Mouse (Mus musculus) stomach, embryonic 15.5 days (tissue): Measurements from ENCODE around the gene Gm17657. TPM values are rescaled to one million over a fixed set of nuclear protein-coding genes. Genes with fewer than 3 reads are reported as not detected.
"Not testable (repeated sequence)": the region's sequence is repeated elsewhere in the genome, so short reads cannot be mapped to it uniquely, and the experiment has no call there.

ENCODE experiments used
- ATAC-seq: fragments of 200-750 bp; cut with Nextera tagmentation; 2 replicates; pipeline ENCODE4 v1.8.0; 2017; ENCODE audit warnings: low read depth, moderate number of reproducible peaks, moderate TSS enrichment; ENCODE audit not compliant: insufficient read depth, low FRiP score
- H3K27ac ChIP-seq: fragments of 300-500 bp; sonication (generic); 2 replicates; pipeline ENCODE4 v1.5.1; 2015; ENCODE audit warnings: mild to moderate bottlenecking, inconsistent platforms
- H3K27me3 ChIP-seq: fragments of 300-500 bp; sonication (generic); replicated peaks from 2 replicates; pipeline ENCODE4 v1.6.1; 2015; ENCODE audit warnings: inconsistent platforms
- H3K36me3 ChIP-seq: fragments of 300-500 bp; sonication (generic); 2 replicates; pipeline ENCODE4 v1.6.1; 2015; ENCODE audit warnings: inconsistent platforms
- H3K4me1 ChIP-seq: fragments of 300-500 bp; sonication (generic); 2 replicates; pipeline ENCODE4 v1.6.1; 2015; ENCODE audit warnings: inconsistent platforms
- H3K4me2 ChIP-seq: fragments of 300-500 bp; sonication (generic); 2 replicates; pipeline ENCODE4 v1.6.1; 2015; ENCODE audit warnings: mild to moderate bottlenecking, inconsistent platforms
- H3K4me3 ChIP-seq: fragments of 300-500 bp; sonication (generic); replicated peaks from 2 replicates; pipeline ENCODE4 v1.5.1; 2015; ENCODE audit warnings: inconsistent platforms
- H3K9ac ChIP-seq: fragments of 300-500 bp; sonication (generic); 2 replicates; pipeline ENCODE4 v1.6.1; 2015; ENCODE audit warnings: inconsistent platforms
- H3K9me3 ChIP-seq: fragments of 300-500 bp; sonication (generic); 2 replicates; pipeline ENCODE4 v1.6.1; 2016; ENCODE audit warnings: inconsistent platforms
- WGBS: fragments of 180-500 bp; shearing (Covaris S2); methylation state at CpG from one replicate; pipeline ENCODE4 v1.1.7; 2015; 5-methylcytosine and 5-hydroxymethylcytosine counted together
- polyA plus RNA-seq: library from polyadenylated mRNA; unstranded; fragments of >200 nt; fragmentation: Nextera tagmentation; extraction: Ambion mirVana; gene quantifications from 2 replicates; pipeline ENCODE4 v1.2.1, GENCODE M21; 2015

The Gm17657 gene
- polyA plus RNA-seq, 1 experiment from 2014 or later = not detected

- H3K4me1 ChIP-seq = peaks cover 11% of the 10 kb centered on the region; the same call in 1 of the 2 replicates
- not testable (repeated sequence) for H3K4me2 ChIP-seq, H3K27ac ChIP-seq, H3K9ac ChIP-seq, H3K36me3 ChIP-seq, H3K9me3 ChIP-seq, H3K27me3 ChIP-seq, ATAC-seq, H3K4me3 ChIP-seq
- WGBS = 80% methylated on average over 2 of the region's 2 CpGs
These were observed 50.5 kb downstream of the Gm17657 start for GRCm38 (mm10) chr17:29498952-29499351.

- H3K9ac ChIP-seq = no peak overlapping the region
- H3K4me2 ChIP-seq = no peak overlapping the region
- WGBS = 39% methylated on average over 4 of the region's 4 CpGs
- no peaks in the 10 kb centered on the region for H3K27me3 ChIP-seq
- H3K4me1 ChIP-seq = peaks cover 8% of the 10 kb centered on the region; the same call in 1 of the 2 replicates
- H3K27ac ChIP-seq = no peak overlapping the region
- H3K9me3 ChIP-seq = no peaks in the 10 kb centered on the region
- peaks cover 14% of the 10 kb centered on the region for H3K36me3 ChIP-seq
- no peak for ATAC-seq
- no peak overlapping the region for H3K4me3 ChIP-seq
These were observed 51.4 kb downstream of the Gm17657 start for GRCm38 (mm10) chr17:29498028-29498427.

- not testable (repeated sequence) for H3K4me3 ChIP-seq, ATAC-seq
- WGBS = 79% methylated on average over 1 of the region's 1 CpGs
These were observed 52.0 kb downstream of the Gm17657 start for GRCm38 (mm10) chr17:29497481-29497880.

GRCm38 (mm10) chr17:29497071-29497354, 52.4 kb downstream of the Gm17657 start:
- WGBS = 85% methylated on average over 3 of the region's 3 CpGs
- Histone ChIP-seq H3K27me3 (no peaks in the 10 kb centered on the region), H3K4me2 (no peak overlapping the region), H3K9ac (no peak overlapping the region), H3K9me3 (no peaks in the 10 kb centered on the region), H3K36me3 (peaks cover 14% of the 10 kb centered on the region), H3K27ac (no peak overlapping the region), H3K4me3 (no peak overlapping the region), H3K4me1 (peaks cover 7% of the 10 kb centered on the region; the same call in 1 of the 2 replicates)
- no peak for ATAC-seq

More at GRCm38 (mm10) chr17:29497481-29497880, 52.0 kb downstream of the Gm17657 start:
- not testable (repeated sequence) for H3K27ac ChIP-seq, H3K27me3 ChIP-seq, H3K9me3 ChIP-seq, H3K4me1 ChIP-seq, H3K9ac ChIP-seq, H3K4me2 ChIP-seq
- H3K36me3 ChIP-seq = peaks cover 14% of the 10 kb centered on the region

GRCm38 (mm10) chr17:29496211-29497070, 53.0 kb downstream of the Gm17657 start:
- H3K36me3 ChIP-seq = peaks cover 14% of the 10 kb centered on the region
- H3K27me3 ChIP-seq = no peaks in the 10 kb centered on the region
- peaks cover 7% of the 10 kb centered on the region; the same call in 1 of the 2 replicates for H3K4me1 ChIP-seq
- no peak for ATAC-seq
- no peak overlapping the region for H3K27ac ChIP-seq
- no peaks in the 10 kb centered on the region for H3K9me3 ChIP-seq
- 74% methylated on average over 6 of the region's 6 CpGs for WGBS
- H3K4me2 ChIP-seq = no peak overlapping the region
- no peak overlapping the region for H3K9ac ChIP-seq
- H3K4me3 ChIP-seq = no peak overlapping the region

GRCm38 (mm10) chr17:29494732-29495076, 54.7 kb downstream of the Gm17657 start:
- no peak for ATAC-seq
- 74% methylated on average over 7 of the region's 8 CpGs for WGBS
- Histone ChIP-seq H3K27ac (no peak overlapping the region), H3K4me1 (peaks cover 7% of the 10 kb centered on the region; the same call in 1 of the 2 replicates), H3K27me3 (no peaks in the 10 kb centered on the region), H3K9me3 (no peaks in the 10 kb centered on the region), H3K9ac (no peak overlapping the region), H3K36me3 (peaks cover 14% of the 10 kb centered on the region), H3K4me3 (no peak overlapping the region), H3K4me2 (no peak overlapping the region)

- Histone ChIP-seq H3K4me3 (no peak overlapping the region), H3K27me3 (no peaks in the 10 kb centered on the region), H3K4me2 (0 out of 2 replicates have a peak overlapping the region, but pooled peaks have one; percentile 93), H3K9ac (no peak overlapping the region), H3K9me3 (no peaks in the 10 kb centered on the region), H3K4me1 (peaks cover 7% of the 10 kb centered on the region; the same call in 1 of the 2 replicates), H3K36me3 (peaks cover 14% of the 10 kb centered on the region), H3K27ac (no peak overlapping the region)
- ATAC-seq = no peak
- WGBS = 71% methylated on average over 10 of the region's 10 CpGs
These were observed 55.2 kb downstream of the Gm17657 start for GRCm38 (mm10) chr17:29494062-29494731.

- no peak for ATAC-seq
- peak overlapping the region; percentile 93 for H3K4me2 ChIP-seq
- H3K27ac ChIP-seq = peak overlapping the region; percentile 61; the same call in 1 of the 2 replicates
- H3K36me3 ChIP-seq = peaks cover 14% of the 10 kb centered on the region
- no peaks in the 10 kb centered on the region for H3K9me3 ChIP-seq
- peaks cover 7% of the 10 kb centered on the region; the same call in 1 of the 2 replicates for H3K4me1 ChIP-seq
- peak overlapping the region; percentile 92; the same call in 1 of the 2 replicates for H3K4me3 ChIP-seq
- WGBS = 76% methylated on average over 11 of the region's 11 CpGs
- H3K9ac ChIP-seq = no peak overlapping the region
- H3K27me3 ChIP-seq = no peaks in the 10 kb centered on the region
These were observed 55.9 kb downstream of the Gm17657 start for GRCm38 (mm10) chr17:29493461-29493980.

- H3K4me3 ChIP-seq = peak overlapping the region; percentile 92
- WGBS = 2% methylated on average over 22 of the region's 22 CpGs
- peak overlapping the region; percentile 94 for H3K9ac ChIP-seq
- peaks cover 7% of the 10 kb centered on the region; the same call in 1 of the 2 replicates for H3K4me1 ChIP-seq
- no peaks in the 10 kb centered on the region for H3K27me3 ChIP-seq
- peak overlapping the region; percentile 93 for H3K4me2 ChIP-seq
- peak overlapping the region; percentile 91 for H3K27ac ChIP-seq
- no peaks in the 10 kb centered on the region for H3K9me3 ChIP-seq
- ATAC-seq = 0 out of 2 replicates have a peak, but pooled peaks have one; percentile 4
- H3K36me3 ChIP-seq = peaks cover 14% of the 10 kb centered on the region
These were observed 56.9 kb downstream of the Gm17657 start for GRCm38 (mm10) chr17:29492269-29493191.

GRCm38 (mm10) chr17:29491591-29492268, 57.7 kb downstream of the Gm17657 start:
- no peaks in the 10 kb centered on the region for H3K9me3 ChIP-seq
- H3K27me3 ChIP-seq = no peaks in the 10 kb centered on the region
- H3K36me3 ChIP-seq = peaks cover 14% of the 10 kb centered on the region
- H3K4me2 ChIP-seq = peak overlapping the region; percentile 93
- ATAC-seq = no peak
- H3K27ac ChIP-seq = peak overlapping the region; percentile 91
- peak overlapping the region; percentile 94 for H3K9ac ChIP-seq
- H3K4me3 ChIP-seq = peak overlapping the region; percentile 92
- under 1% methylated on average over 48 of the region's 48 CpGs for WGBS
- peaks cover 7% of the 10 kb centered on the region; the same call in 1 of the 2 replicates for H3K4me1 ChIP-seq
